Mouse (Mus musculus) hindbrain, embryonic 14.5 days (tissue): Measurements from ENCODE around the gene Cactin. TPM values are rescaled to one million over a fixed set of nuclear protein-coding genes. Genes with fewer than 3 reads are reported as not detected.

ENCODE experiments used
- ATAC-seq: fragments of 200-750 bp; cut with Nextera tagmentation; 2 replicates; pipeline ENCODE4 v1.8.0; 2017; ENCODE audit warnings: moderate number of reproducible peaks, mild to moderate bottlenecking, moderate TSS enrichment, moderate library complexity; ENCODE audit not compliant: low FRiP score
- DNase-seq: peaks from one replicate; pipeline ENCODE4 v3.0.0-alpha.2; 2015; ENCODE audit warnings: low spot score
- H3K27ac ChIP-seq: fragments of 300-500 bp; sonication (generic); 2 replicates; pipeline ENCODE4 v1.5.1; 2014; ENCODE audit warnings: mild to moderate bottlenecking, moderate library complexity
- H3K27me3 ChIP-seq: fragments of 300-500 bp; sonication (generic); 2 replicates; pipeline ENCODE4 v1.6.1; 2014; ENCODE audit warnings: mild to moderate bottlenecking, low read length, mixed read lengths; ENCODE audit not compliant: control insufficient read depth, insufficient read depth
- H3K36me3 ChIP-seq: fragments of 300-500 bp; sonication (generic); replicated peaks from 2 replicates; pipeline ENCODE4 v1.6.1; 2014; ENCODE audit not compliant: control insufficient read depth, insufficient read depth
- H3K4me1 ChIP-seq: fragments of 300-500 bp; sonication (generic); replicated peaks from 2 replicates; pipeline ENCODE4 v1.6.1; 2014; ENCODE audit warnings: antibody characterized with exemption, low read length, mixed read lengths; ENCODE audit not compliant: control insufficient read depth, insufficient read depth
- H3K4me2 ChIP-seq: fragments of 300-500 bp; sonication (generic); replicated peaks from 2 replicates; pipeline ENCODE4 v1.6.1; 2014; ENCODE audit warnings: mild to moderate bottlenecking, moderate library complexity
- H3K4me3 ChIP-seq: fragments of 300-500 bp; sonication (generic); replicated peaks from 2 replicates; pipeline ENCODE4 v1.5.1; 2014; ENCODE audit warnings: mild to moderate bottlenecking, low read length
- H3K9ac ChIP-seq: fragments of 300-500 bp; sonication (generic); 2 replicates; pipeline ENCODE4 v1.6.1; 2014
- H3K9me3 ChIP-seq: fragments of 300-500 bp; sonication (generic); 2 replicates; pipeline ENCODE4 v1.6.1; 2016; ENCODE audit warnings: low read length; ENCODE audit not compliant: control insufficient read depth
- WGBS: fragments of 180-500 bp; shearing (Covaris S2); extraction: QIAGEN DNeasy Blood & Tissue Kit; methylation state at CpG from one replicate; pipeline ENCODE4 v1.1.7; 2014; 5-methylcytosine and 5-hydroxymethylcytosine counted together
- polyA plus RNA-seq: library from polyadenylated mRNA; unstranded; fragments of >200 nt; fragmentation: Nextera tagmentation; extraction: Ambion mirVana; gene quantifications from 2 replicates; pipeline ENCODE4 v1.2.1, GENCODE M21; 2014

The Cactin gene
- polyA plus RNA-seq, 1 experiment from 2014 or later = 18.7 TPM

DNA sequence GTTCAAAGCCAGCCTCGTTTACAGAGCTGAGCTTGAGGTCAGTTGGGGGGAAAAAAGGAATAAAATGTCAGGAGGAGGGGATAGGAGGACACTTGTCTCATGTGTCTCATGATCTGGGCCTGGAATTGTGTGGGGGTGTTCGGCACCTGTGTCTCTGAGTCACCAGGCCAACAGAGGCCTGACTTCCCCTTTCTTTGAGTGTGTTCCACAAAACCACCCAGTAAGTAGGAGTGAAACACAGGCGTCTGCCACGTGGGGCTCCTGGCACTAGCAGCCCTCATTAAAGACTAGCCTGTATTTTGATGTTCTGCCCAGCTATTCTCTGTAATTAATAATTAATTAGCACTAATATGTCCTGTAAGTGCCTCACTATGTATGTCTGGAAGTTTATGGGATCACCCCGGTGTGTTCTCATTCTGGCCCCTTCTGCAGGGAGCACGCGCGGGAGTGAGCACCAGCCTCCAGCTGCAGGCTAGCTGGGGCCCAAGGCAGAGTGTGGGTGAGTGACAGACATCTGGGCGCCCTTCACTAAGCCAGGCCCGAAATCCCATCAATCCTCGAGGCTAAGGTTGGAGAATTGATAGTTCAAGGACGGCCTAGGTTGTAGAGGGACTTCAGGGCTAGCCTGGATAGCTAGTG is 35.6 kb downstream of the Cactin start:
- H3K4me2 ChIP-seq = peak overlapping the region; percentile 97
- no peak overlapping the region for H3K27ac ChIP-seq
- DNase-seq (no peak), ATAC-seq (no peak)
- no peak overlapping the region; the same call in 1 of the 2 replicates for H3K4me3 ChIP-seq
- WGBS = 59% methylated on average over 12 of the region's 12 CpGs
- H3K4me1 ChIP-seq = peaks cover 18% of the 10 kb centered on the region
- H3K36me3 ChIP-seq = 0 out of 2 replicates have a peak, but pooled peaks cover 4% of the 10 kb centered on the region
- H3K9ac ChIP-seq = no peak overlapping the region
- H3K27me3 ChIP-seq = no peaks in the 10 kb centered on the region
- no peaks in the 10 kb centered on the region for H3K9me3 ChIP-seq

DNA sequence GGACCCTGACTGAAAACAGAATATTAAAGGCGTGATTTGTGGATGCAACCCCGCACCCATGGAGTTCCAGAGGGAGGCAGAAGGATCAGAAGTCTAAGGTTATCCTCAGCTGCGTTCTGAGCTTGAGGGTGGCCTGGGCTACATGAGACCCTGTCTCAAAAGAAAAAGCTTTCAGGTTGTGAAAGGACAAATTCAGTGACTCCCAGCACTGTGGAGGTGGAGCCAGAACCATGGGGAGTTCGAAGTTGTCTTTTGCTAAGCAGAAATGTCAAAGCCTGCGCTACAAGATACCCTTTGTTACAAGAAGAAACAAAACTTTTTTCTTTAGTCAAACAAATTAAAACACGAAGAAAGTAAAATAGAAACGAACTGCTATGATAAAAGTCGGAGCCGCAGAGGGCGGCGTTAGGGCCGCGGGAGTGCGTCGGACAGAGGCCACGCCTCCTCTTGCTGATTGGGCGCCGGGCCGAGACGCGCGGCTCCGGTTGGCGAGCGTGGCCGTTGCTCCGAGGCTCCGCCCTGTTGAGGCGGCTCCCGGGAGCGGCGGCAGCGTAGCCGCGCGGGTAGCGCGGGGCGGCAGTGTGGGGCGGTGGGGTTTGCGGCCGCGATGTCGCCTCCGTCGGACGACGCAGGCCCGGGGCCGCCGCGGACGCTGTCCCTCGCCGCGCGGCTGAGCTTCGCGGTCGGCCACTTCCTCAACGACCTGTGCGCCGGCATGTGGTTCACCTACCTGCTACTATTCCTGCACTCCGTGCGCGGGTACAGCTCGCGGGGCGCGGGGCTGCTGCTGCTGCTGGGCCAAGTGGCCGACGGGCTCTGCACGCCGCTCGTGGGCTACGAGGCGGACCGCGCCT is 36.3 kb downstream of the Cactin start, which contains the start of gene Mfsd12:
Gene Mfsd12 (plus strand): TSS at position 501 of the 854 bp plus-strand sequence.
- no peak within 1 kb of the TSS; the same call in 1 of the 2 replicates for H3K27ac ChIP-seq
- peak within 1 kb of the TSS; percentile 97 for H3K4me2 ChIP-seq
- peak; percentile 92 for DNase-seq
- ATAC-seq = peak; percentile 92
- H3K9me3 ChIP-seq = no peaks in the 10 kb centered on the region
- peak within 1 kb of the TSS; percentile 86 for H3K9ac ChIP-seq
- 0 out of 2 replicates have a peak, but pooled peaks cover 4% of the 10 kb centered on the region for H3K36me3 ChIP-seq
- no peaks in the 10 kb centered on the region for H3K27me3 ChIP-seq
- peaks cover 18% of the 10 kb centered on the region for H3K4me1 ChIP-seq
- peak within 1 kb of the TSS; percentile 81 for H3K4me3 ChIP-seq
- 2% methylated on average over 65 of the region's 79 CpGs for WGBS

DNA sequence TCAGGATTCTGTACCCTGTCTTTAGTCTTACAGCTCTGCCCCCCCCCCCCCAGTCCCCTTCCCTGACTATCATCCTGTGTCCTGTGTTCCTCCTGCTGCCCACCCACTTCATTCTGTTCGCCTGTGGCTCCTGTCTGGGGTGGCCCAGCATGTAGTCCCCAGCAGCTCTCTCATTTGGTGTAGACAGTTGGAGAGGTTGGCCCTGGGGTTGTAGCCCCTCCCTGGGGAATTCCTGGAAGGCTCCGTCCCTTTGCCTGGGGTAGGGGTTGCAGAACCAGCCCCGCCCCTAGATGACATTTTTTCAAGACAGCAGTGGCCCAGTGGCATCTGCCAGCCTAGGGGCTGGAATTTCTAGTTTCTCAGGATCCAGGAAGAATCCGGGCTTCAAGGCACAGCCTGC is 37.3 kb downstream of the Cactin start:
- H3K36me3 ChIP-seq = 0 out of 2 replicates have a peak, but pooled peaks cover 4% of the 10 kb centered on the region
- H3K4me1 ChIP-seq = peaks cover 20% of the 10 kb centered on the region
- H3K9ac ChIP-seq = peak overlapping the region; percentile 86
- peak overlapping the region; percentile 81 for H3K4me3 ChIP-seq
- H3K4me2 ChIP-seq = peak overlapping the region; percentile 97
- no peak for DNase-seq
- no peaks in the 10 kb centered on the region for H3K9me3 ChIP-seq
- WGBS = 22% methylated on average over 4 of the region's 4 CpGs
- H3K27ac ChIP-seq = no peak overlapping the region
- no peak for ATAC-seq
- H3K27me3 ChIP-seq = 0 out of 2 replicates have a peak, but pooled peaks cover 6% of the 10 kb centered on the region

DNA sequence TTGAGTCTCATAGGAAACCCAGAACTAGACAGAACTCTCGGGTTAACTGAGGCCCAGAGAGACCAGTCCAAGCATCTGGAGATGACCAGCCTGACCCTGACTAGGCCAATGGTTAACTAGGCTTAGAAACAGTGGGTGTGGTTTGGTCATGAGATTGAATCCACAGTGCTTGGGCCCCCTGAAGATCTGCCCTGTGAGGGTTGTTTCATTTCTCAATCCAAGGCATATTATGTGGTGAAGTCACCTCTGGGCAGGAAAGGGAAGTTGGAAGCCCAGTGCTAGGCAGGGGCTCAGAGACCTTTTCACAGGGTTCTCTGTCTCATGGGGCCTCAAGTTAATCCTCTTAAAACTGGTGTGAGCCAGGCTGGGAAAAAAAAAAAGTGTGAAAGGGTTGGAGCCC is 37.9 kb downstream of the Cactin start:
- Histone ChIP-seq H3K27ac (no peak overlapping the region), H3K36me3 (0 out of 2 replicates have a peak, but pooled peaks cover 4% of the 10 kb centered on the region), H3K9ac (peak overlapping the region; percentile 86), H3K4me2 (peak overlapping the region; percentile 97), H3K27me3 (peaks cover 12% of the 10 kb centered on the region), H3K9me3 (no peaks in the 10 kb centered on the region), H3K4me3 (peak overlapping the region; percentile 81; the same call in 1 of the 2 replicates), H3K4me1 (peaks cover 26% of the 10 kb centered on the region)
- ATAC-seq (no peak), DNase-seq (no peak)
- WGBS = 58% methylated on average over 1 of the region's 1 CpGs

DNA sequence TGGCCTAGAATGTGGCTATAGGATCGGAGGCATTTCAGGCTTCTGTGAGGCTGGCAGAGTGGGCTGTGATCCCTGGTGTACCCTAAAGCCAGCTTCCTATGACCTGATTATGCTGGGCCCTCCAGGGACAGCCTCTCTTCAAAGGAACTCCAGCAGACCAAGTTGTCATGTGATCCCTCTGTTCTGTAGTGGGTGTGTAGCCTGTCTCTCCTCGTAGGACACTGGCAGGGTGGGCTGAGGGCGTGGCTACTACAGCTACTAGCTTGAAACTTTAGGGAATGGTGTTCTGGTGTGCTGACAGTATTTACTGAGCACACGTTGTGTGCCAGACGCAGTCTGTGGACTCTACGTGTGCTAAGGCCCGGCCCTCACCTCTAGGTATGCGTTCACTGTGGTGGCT is 39.8 kb downstream of the Cactin start:
- Histone ChIP-seq H3K4me2 (no peak overlapping the region), H3K4me1 (peaks cover 36% of the 10 kb centered on the region), H3K9me3 (no peaks in the 10 kb centered on the region), H3K9ac (no peak overlapping the region), H3K27me3 (peaks cover 21% of the 10 kb centered on the region), H3K27ac (no peak overlapping the region), H3K36me3 (0 out of 2 replicates have a peak, but pooled peaks cover 4% of the 10 kb centered on the region), H3K4me3 (no peak overlapping the region)
- no peak for DNase-seq
- no peak for ATAC-seq
- WGBS = 69% methylated on average over 8 of the region's 8 CpGs

DNA sequence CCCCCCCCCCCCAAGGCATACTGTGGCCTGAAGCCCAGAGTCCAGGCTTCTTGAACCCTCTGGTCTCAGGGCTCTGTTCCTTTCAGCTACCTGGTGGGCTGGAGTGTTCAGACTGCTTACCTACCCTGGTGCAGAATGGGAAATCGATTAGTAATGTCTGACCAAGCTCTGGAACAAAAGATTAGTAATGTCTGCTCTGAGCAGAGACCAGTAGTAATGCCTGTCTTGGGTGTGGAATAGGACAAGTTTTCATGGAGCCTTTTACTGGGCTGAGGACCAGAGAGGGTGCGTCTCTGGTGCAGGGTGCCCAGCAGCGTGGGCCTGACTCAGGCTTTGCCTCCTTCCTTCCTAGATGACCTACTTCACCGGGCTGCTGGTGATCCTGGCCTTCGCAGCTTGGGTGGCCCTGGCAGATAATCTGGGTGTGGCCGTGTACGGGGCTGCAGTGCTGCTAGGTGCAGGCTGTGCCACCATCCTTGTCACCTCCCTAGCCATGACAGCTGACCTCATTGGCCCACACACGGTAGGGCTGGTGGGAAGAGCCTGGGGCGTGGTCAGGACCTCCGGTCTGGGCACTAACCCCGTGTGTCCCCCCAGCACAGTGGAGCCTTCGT is 41.5 kb downstream of the Cactin start:
- WGBS = 81% methylated on average over 12 of the region's 12 CpGs
- DNase-seq (no peak), ATAC-seq (no peak)
- Histone ChIP-seq H3K4me2 (no peak overlapping the region), H3K36me3 (peaks cover 20% of the 10 kb centered on the region), H3K27ac (no peak overlapping the region), H3K4me1 (peaks cover 32% of the 10 kb centered on the region), H3K9ac (no peak overlapping the region), H3K4me3 (no peak overlapping the region), H3K27me3 (peaks cover 21% of the 10 kb centered on the region), H3K9me3 (no peaks in the 10 kb centered on the region)

DNA sequence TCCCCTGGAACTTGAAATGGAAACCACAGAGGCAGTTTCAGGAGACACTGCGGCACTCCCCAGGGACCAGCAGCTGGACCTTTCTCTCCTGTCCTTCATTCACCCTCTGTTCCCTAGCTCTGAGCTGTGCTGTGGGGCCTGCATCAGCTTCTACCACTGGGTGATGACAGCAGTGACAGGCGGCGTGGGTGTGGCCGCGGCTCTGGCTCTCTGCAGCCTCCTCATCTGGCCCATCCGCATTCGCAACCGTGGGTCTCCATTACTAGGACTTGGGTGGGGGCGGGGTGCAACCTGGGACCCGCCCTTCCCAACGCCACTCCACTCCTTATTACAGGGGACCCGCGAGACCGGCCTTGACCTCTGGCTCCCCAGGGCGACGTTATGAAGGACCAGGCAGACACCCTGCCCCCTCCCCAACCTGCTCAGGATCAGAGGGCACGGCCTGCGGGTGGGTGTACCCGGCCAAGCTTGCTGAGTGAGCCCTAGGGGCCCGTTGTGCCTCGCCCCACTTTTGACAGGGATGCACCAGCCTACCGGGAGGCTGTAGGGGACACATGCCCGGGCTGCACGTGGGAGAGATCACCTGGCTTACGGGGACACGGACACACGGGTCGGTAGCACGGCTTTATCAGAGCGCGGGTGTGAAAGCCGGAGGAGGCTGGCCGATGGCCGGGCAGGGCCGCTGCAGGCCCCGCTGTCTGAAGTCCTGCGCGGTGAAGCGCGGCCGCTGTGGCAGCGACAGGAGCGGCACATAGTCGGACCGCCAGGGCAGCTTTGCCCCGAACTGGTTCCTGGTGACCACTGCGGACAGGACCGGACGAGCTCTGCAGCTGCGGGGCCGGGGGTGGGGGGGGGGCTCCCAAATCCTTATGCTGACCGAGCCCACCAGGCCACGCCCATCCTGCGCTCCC is 42.8 kb downstream of the Cactin start:
- Histone ChIP-seq H3K36me3 (peaks cover 33% of the 10 kb centered on the region), H3K27me3 (peaks cover 21% of the 10 kb centered on the region), H3K27ac (no peak overlapping the region), H3K4me2 (peak overlapping the region; percentile 45), H3K9me3 (no peaks in the 10 kb centered on the region), H3K9ac (peak overlapping the region; percentile 40), H3K4me3 (peak overlapping the region; percentile 19), H3K4me1 (peaks cover 20% of the 10 kb centered on the region)
- DNase-seq (no peak), ATAC-seq (no peak; the same call in 1 of the 2 replicates)
- 15% methylated on average over 48 of the region's 54 CpGs for WGBS

DNA sequence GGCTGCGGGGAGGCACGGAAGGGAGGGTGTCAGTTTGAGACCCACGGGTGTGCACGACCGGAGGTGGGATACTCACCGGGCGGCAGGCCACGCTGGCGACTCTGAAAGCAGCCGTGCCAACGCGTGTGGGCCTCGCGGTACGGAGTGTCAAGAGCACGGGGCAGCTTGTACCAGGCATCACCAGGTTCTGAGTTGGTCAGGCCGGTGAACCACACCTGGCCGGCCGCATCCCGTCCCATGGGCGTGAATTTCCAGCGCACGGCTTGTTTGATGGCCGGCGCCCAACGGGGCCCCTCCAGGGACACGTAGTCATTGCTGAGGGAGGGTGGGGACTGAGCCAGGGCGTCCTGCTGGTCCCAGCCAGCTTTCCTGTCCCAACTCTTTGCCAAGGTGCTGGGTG is 43.8 kb downstream of the Cactin start:
- Histone ChIP-seq H3K4me1 (peaks cover 18% of the 10 kb centered on the region), H3K9ac (peak overlapping the region; percentile 40), H3K27ac (no peak overlapping the region), H3K36me3 (peaks cover 43% of the 10 kb centered on the region), H3K4me3 (peak overlapping the region; percentile 19), H3K27me3 (peaks cover 21% of the 10 kb centered on the region), H3K4me2 (peak overlapping the region; percentile 45), H3K9me3 (no peaks in the 10 kb centered on the region)
- 10% methylated on average over 28 of the region's 28 CpGs for WGBS
- ATAC-seq (no peak), DNase-seq (no peak)
